Mouse (Mus musculus): ENCODE results near the gene 4933415A04Rik.

Gene 4933415A04Rik

GRCm38 (mm10) chr11:43632566-43632965 lies 45.7 kb downstream of the 4933415A04Rik start:
- peak; percentile 45 for DNase-seq (ENCODE audit: low spot score)

DNA sequence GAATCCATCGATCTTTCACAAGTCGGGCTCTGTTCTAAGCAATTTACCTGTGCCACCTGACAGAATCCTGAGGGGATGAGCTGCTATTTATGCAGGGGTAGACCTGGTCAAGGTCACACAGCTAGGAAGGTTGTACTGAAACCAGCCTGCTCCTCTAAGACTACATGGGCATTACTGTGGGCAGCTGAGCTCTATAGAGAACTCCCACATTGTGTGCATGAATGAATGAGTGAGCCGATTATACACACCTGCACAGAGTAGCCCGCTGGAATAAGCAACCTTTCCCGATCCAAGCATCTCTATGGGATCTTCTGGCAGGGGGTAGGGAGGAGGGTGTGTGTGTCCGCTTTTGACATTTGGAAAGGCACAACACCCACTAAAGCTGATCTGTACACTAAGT lies 46.3 kb downstream of the 4933415A04Rik start:
- no peak for DNase-seq (ENCODE audit: low spot score)

GRCm38 (mm10) chr11:43633658-43634401 lies 47.0 kb downstream of the 4933415A04Rik start:
- DNase-seq (ENCODE audit: low spot score): peak; percentile 91

GRCm38 (mm10) chr11:43636761-43637160 lies 49.9 kb downstream of the 4933415A04Rik start:
- DNase-seq (ENCODE audit: low spot score): no peak

DNA sequence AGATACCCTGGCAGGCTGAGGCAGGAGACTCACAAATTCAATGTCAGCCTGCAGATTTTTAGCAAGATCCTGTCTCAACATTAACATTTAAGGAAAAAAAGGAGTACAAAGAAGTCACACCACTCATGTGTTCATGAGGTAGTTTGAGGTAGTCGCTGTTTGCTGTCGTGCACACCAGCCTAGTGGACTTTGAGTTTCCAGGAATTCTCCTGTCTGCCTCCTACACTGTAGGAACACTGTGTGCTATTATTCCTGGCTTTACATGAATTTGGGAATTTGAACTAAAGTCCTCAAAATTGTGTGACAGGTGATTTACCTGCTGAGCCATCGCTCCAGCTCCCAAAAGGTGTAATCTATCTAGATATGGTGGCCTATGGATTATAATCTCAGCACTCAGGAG lies 51.6 kb downstream of the 4933415A04Rik start:
- no peak for DNase-seq (ENCODE audit: low spot score)
